Mouse (Mus musculus) liver, postnatal 0 days (tissue): ENCODE results near the gene Smarca4.

Experiments used
- CTCF ChIP-seq: sonication (generic); IDR thresholded peaks from 2 replicates; pipeline ENCODE4 v1.5.1; 2016; ENCODE audit warnings: antibody characterized with exemption, low read depth
- EP300 ChIP-seq: IDR thresholded peaks from 2 replicates; pipeline ENCODE4 v1.6.1; 2016; ENCODE audit warnings: antibody characterized with exemption, low read depth, mild to moderate bottlenecking

GRCm38 (mm10) chr9:21589538-21589937 is 26.4 kb upstream of the Smarca4 start:
- TF ChIP-seq CTCF (no peak), EP300 (no peak)
